Mouse (Mus musculus): Measurements from ENCODE around the gene Cdhr3.

Cdhr3 gene

GRCm38 (mm10) chr12:33035089-33035718, 57.5 kb downstream of the Cdhr3 start:
- DNase-seq (ENCODE audit: low spot score), result no peak

GRCm38 (mm10) chr12:33034343-33035088, 58.2 kb downstream of the Cdhr3 start:
- no peak for DNase-seq (ENCODE audit: low spot score)

GRCm38 (mm10) chr12:33033221-33033620, 59.5 kb downstream of the Cdhr3 start:
- no peak for DNase-seq (ENCODE audit: low spot score)

- no peak for DNase-seq (ENCODE audit: low spot score)
These were observed 62.1 kb downstream of the Cdhr3 start for GRCm38 (mm10) chr12:33030589-33030988.

- DNase-seq (ENCODE audit: low spot score), result no peak
These were observed 62.6 kb downstream of the Cdhr3 start for GRCm38 (mm10) chr12:33030066-33030465.

- no peak for DNase-seq (ENCODE audit: low spot score)
These were observed 64.0 kb downstream of the Cdhr3 start for GRCm38 (mm10) chr12:33028708-33029107.

GRCm38 (mm10) chr12:33028109-33028691, 64.5 kb downstream of the Cdhr3 start:
- no peak for DNase-seq (ENCODE audit: low spot score)

GRCm38 (mm10) chr12:33027093-33027492, 65.6 kb downstream of the Cdhr3 start:
- DNase-seq (ENCODE audit: low spot score), result peak; percentile 83

- DNase-seq (ENCODE audit: low spot score), result no peak
These were observed 68.2 kb downstream of the Cdhr3 start for GRCm38 (mm10) chr12:33024524-33024923.

GRCm38 (mm10) chr12:33021751-33022150, 70.9 kb downstream of the Cdhr3 start:
- DNase-seq (ENCODE audit: low spot score), result no peak

- no peak for DNase-seq (ENCODE audit: low spot score)
These were observed 71.5 kb downstream of the Cdhr3 start for GRCm38 (mm10) chr12:33021140-33021539.

GRCm38 (mm10) chr12:33020011-33020410, 72.7 kb downstream of the Cdhr3 start:
- peak; percentile 89 for DNase-seq (ENCODE audit: low spot score)

GRCm38 (mm10) chr12:33018601-33019000, 74.1 kb downstream of the Cdhr3 start:
- no peak for DNase-seq (ENCODE audit: low spot score)

- no peak for DNase-seq (ENCODE audit: low spot score)
These were observed 75.6 kb downstream of the Cdhr3 start for GRCm38 (mm10) chr12:33016824-33017705.

GRCm38 (mm10) chr12:33015103-33015502, 77.6 kb downstream of the Cdhr3 start:
- DNase-seq (ENCODE audit: low spot score), result no peak

GRCm38 (mm10) chr12:33014050-33014796, 78.5 kb downstream of the Cdhr3 start:
- no peak for DNase-seq (ENCODE audit: low spot score)

GRCm38 (mm10) chr12:33010026-33010425, 82.6 kb downstream of the Cdhr3 start:
- DNase-seq (ENCODE audit: low spot score), result peak; percentile 63

- DNase-seq (ENCODE audit: low spot score), result no peak
These were observed 83.3 kb downstream of the Cdhr3 start for GRCm38 (mm10) chr12:33009206-33009966.

GRCm38 (mm10) chr12:33008305-33009110, 84.2 kb downstream of the Cdhr3 start:
- DNase-seq (ENCODE audit: low spot score), result peak; percentile 91

GRCm38 (mm10) chr12:33007176-33007575, 85.5 kb downstream of the Cdhr3 start:
- DNase-seq (ENCODE audit: low spot score), result no peak
